12 mouse cellular contexts compared by ENCODE assay signal in the genomic region with DNA sequence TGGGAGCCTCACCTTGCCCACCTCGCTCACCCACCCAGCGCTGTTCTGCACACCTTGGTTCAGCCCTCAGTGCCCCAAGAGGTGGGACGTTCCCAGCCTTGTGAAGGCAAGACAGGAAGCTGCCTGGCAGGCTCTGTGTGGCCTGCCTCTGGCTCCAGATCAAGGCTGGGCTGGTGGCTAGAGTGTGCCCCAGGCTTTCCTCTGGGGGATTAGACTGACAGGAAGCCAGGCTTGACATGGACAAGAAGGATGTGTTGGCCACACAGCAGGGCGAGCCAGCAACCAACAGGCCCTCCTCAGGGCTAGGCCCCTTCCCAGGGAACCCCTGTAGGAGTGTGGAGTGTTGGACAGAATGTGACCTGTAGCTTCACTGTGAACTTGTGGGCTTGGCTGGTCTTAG. TPM values are rescaled to one million over a fixed set of nuclear protein-coding genes. Genes with fewer than 3 reads are reported as not detected.
DNase-seq lines count a peak whose midpoint lies in the region; ATAC-seq and TF ChIP-seq lines count a peak whose summit lies in the region.
"Had no signal": no experiment of that assay in that cellular context is flagged by ENCODE, and none has a peak within 500 bp of the region (broad histone marks: within the 10 kb centered on the region; RNA-seq: fewer than 3 reads in every experiment).

No protein-coding gene starts in this region.

- peaks cover 56% of the 10 kb centered on the region for H3K36me3 ChIP-seq in hindbrain, embryonic 14.5 days (replicated peaks; ENCODE audit: control insufficient read depth, insufficient read depth)
- peaks cover 42% of the 10 kb centered on the region for H3K36me3 ChIP-seq in hindbrain, embryonic 12.5 days
- peaks cover 55% of the 10 kb centered on the region for H3K36me3 ChIP-seq in lung, embryonic 14.5 days (ENCODE audit: insufficient read depth)

- H3K4me1 ChIP-seq in hindbrain, embryonic 14.5 days (replicated peaks; ENCODE audit: control insufficient read depth, insufficient read depth, low read length): no peaks in the 10 kb centered on the region
- H3K4me1 ChIP-seq in hindbrain, embryonic 12.5 days: no peaks in the 10 kb centered on the region
- no peaks in the 10 kb centered on the region for H3K4me1 ChIP-seq in lung, embryonic 14.5 days (ENCODE audit: insufficient read depth)
- H3K4me1 ChIP-seq: heart, embryonic 15.5 days had no signal

- peak; percentile 35; the same call in 1 of the 2 replicates for ATAC-seq in hindbrain, embryonic 14.5 days (ENCODE audit: low FRiP score)
- ATAC-seq in hindbrain, embryonic 12.5 days (ENCODE audit: low FRiP score): no peak
- ATAC-seq in lung, embryonic 14.5 days (ENCODE audit: insufficient read depth): peak; percentile 21; the same call in 1 of the 2 replicates

- H3K27ac ChIP-seq in hindbrain, embryonic 14.5 days: no peak overlapping the region
- no peak overlapping the region for H3K27ac ChIP-seq in hindbrain, embryonic 12.5 days
- H3K27ac ChIP-seq in lung, embryonic 14.5 days (ENCODE audit: low read depth): no peak overlapping the region
- H3K27ac ChIP-seq: heart, embryonic 15.5 days; liver, embryonic 14.5 days had no signal

- H3K9me3 ChIP-seq in hindbrain, embryonic 14.5 days (ENCODE audit: control insufficient read depth, low read length): no peaks in the 10 kb centered on the region
- no peaks in the 10 kb centered on the region for H3K9me3 ChIP-seq in hindbrain, embryonic 12.5 days (replicated peaks)
- no peaks in the 10 kb centered on the region for H3K9me3 ChIP-seq in lung, embryonic 14.5 days (ENCODE audit: low read depth, low read length)
- H3K9me3 ChIP-seq: heart, embryonic 15.5 days had no signal

- WGBS in hindbrain, embryonic 14.5 days: 76% methylated on average over 4 of the region's 4 CpGs
- WGBS in hindbrain, embryonic 12.5 days: 81% methylated on average over 4 of the region's 4 CpGs
- WGBS in lung, embryonic 14.5 days: 77% methylated on average over 4 of the region's 4 CpGs

- no peak overlapping the region for H3K9ac ChIP-seq in hindbrain, embryonic 14.5 days
- no peak overlapping the region for H3K9ac ChIP-seq in hindbrain, embryonic 12.5 days
- H3K9ac ChIP-seq in lung, embryonic 14.5 days: no peak overlapping the region
- H3K9ac ChIP-seq: heart, embryonic 15.5 days; liver, embryonic 14.5 days had no signal

- no peak for TF ChIP-seq CTCF in lung, embryonic 14.5 days (IDR thresholded peaks at IDR 0.05; ENCODE audit: low read depth)

- no peak overlapping the region for H3K4me2 ChIP-seq in hindbrain, embryonic 14.5 days (replicated peaks)
- H3K4me2 ChIP-seq in hindbrain, embryonic 12.5 days (replicated peaks): no peak overlapping the region
- no peak overlapping the region for H3K4me2 ChIP-seq in lung, embryonic 14.5 days
- H3K4me2 ChIP-seq: heart, embryonic 15.5 days had no signal

- H3K4me3 ChIP-seq in hindbrain, embryonic 14.5 days (replicated peaks; ENCODE audit: low read length): no peak overlapping the region
- no peak overlapping the region for H3K4me3 ChIP-seq in hindbrain, embryonic 12.5 days
- no peak overlapping the region for H3K4me3 ChIP-seq in lung, embryonic 14.5 days (ENCODE audit: low read depth, low read length)
- H3K4me3 ChIP-seq: heart, embryonic 15.5 days had no signal

- DNase-seq in adrenal gland, postnatal 10 days: peak; percentile 56
- DNase-seq in adrenal gland, adult 18-20 months (ENCODE audit: low spot score in 2 of 2): no peak
- DNase-seq in hindbrain, embryonic 14.5 days (ENCODE audit: low spot score): no peak
- DNase-seq in lung, embryonic 14.5 days: no peak
- DNase-seq in lung, postnatal 10 days: no peak
- peak; percentile 7 for DNase-seq in urinary bladder, postnatal 14 days (ENCODE audit: low spot score)
- DNase-seq in urinary bladder, postnatal 10 days (ENCODE audit: low spot score): no peak

- H3K27me3 ChIP-seq in hindbrain, embryonic 14.5 days (ENCODE audit: control insufficient read depth, insufficient read depth, low read length): no peaks in the 10 kb centered on the region
- no peaks in the 10 kb centered on the region for H3K27me3 ChIP-seq in hindbrain, embryonic 12.5 days
- no peaks in the 10 kb centered on the region for H3K27me3 ChIP-seq in lung, embryonic 14.5 days (ENCODE audit: insufficient read depth, low read length)
- H3K27me3 ChIP-seq: heart, embryonic 15.5 days had no signal

RNA-seq across cellular contexts. Expression of a gene that starts 39.2 kb away (rescaled TPM):
- 10 to 100 TPM; 45.1 to 85.2 TPM for total RNA-seq in adrenal gland, postnatal 10 days (2021)
- 10 to 100 TPM; 29.9 to 33.1 TPM for total RNA-seq in adrenal gland, adult 18-20 months (2021)
- 17.4 and 20.0 TPM in 2 replicates for polyA plus RNA-seq in hindbrain, embryonic 14.5 days (2014; fragmentation: Nextera tagmentation; extraction: Ambion mirVana)
- 15.6 and 17.2 TPM in 2 replicates for polyA plus RNA-seq in hindbrain, embryonic 12.5 days (2016; fragmentation: Nextera tagmentation; extraction: Ambion mirVana)
- 20.0 and 21.6 TPM in 2 replicates for polyA plus RNA-seq in lung, embryonic 14.5 days (2014; fragmentation: Nextera tagmentation; extraction: Ambion mirVana)

RNA-seq across cellular contexts. Expression of a gene that starts 52.8 kb away (rescaled TPM):
- under 1 TPM; 0.12 to 0.27 TPM for total RNA-seq in adrenal gland, postnatal 10 days (2021)
- total RNA-seq in adrenal gland, adult 18-20 months (2021): not detected
- not detected in 2 replicates for polyA plus RNA-seq in hindbrain, embryonic 14.5 days (2014; fragmentation: Nextera tagmentation; extraction: Ambion mirVana)
- 0.27 and 0.35 TPM in 2 replicates for polyA plus RNA-seq in hindbrain, embryonic 12.5 days (2016; fragmentation: Nextera tagmentation; extraction: Ambion mirVana)
- polyA plus RNA-seq in lung, embryonic 14.5 days (2014; fragmentation: Nextera tagmentation; extraction: Ambion mirVana): 0.67 and 0.93 TPM in 2 replicates
- total RNA-seq: granulocyte monocyte progenitor cell, adult 5-6 weeks; left cerebral cortex, postnatal 10 days had no signal
- polyA plus RNA-seq: heart, embryonic 15.5 days had no signal

Comparison
In these comparisons a context has a peak if more than half of its experiments do, and no peak if none do; other contexts are left out.
1. DNase-seq: peak in adrenal gland, postnatal 10 days (single experiment) and urinary bladder, postnatal 14 days (single experiment); none in adrenal gland, adult 18-20 months (0 of 2), hindbrain, embryonic 14.5 days (single experiment), lung, embryonic 14.5 days (single experiment), lung, postnatal 10 days (single experiment) and urinary bladder, postnatal 10 days (single experiment).